Mouse (Mus musculus): Measurements from ENCODE around the gene Gm4884. TPM values are rescaled to one million over a fixed set of nuclear protein-coding genes. Genes with fewer than 3 reads are reported as not detected.

Gm4884 gene
- not detected for polyA plus RNA-seq (2014; fragmentation: Illumina TruSeq; extraction: RNeasy Lipid Tissue Mini Kit (QIAGEN cat#74804); ENCODE audit: low read depth, low replicate concordance)

GRCm38 (mm10) chr7:41032419-41032818 is at the start of gene Gm4884:
TSS of gene Gm4884 (plus strand) at chr7:41032719.

GRCm38 (mm10) chr7:40987243-40987642 is 45.3 kb upstream of the Gm4884 start, which contains the start of gene 4930433I11Rik:
TSS of gene 4930433I11Rik (plus strand) at chr7:40987543.

Other genes with a start within 250 kb of the Gm4884 start
- not detected for gene Vstm2b, start 134.4 kb upstream of the Gm4884 start, polyA plus RNA-seq (2014; fragmentation: Illumina TruSeq; extraction: RNeasy Lipid Tissue Mini Kit (QIAGEN cat#74804); ENCODE audit: low read depth, low replicate concordance)
- gene 4930433I11Rik, start 45.2 kb upstream of the Gm4884 start, polyA plus RNA-seq (2014; fragmentation: Illumina TruSeq; extraction: RNeasy Lipid Tissue Mini Kit (QIAGEN cat#74804); ENCODE audit: low read depth, low replicate concordance), result not detected
- gene Gm5592, start 121.1 kb downstream of the Gm4884 start, polyA plus RNA-seq (2014; fragmentation: Illumina TruSeq; extraction: RNeasy Lipid Tissue Mini Kit (QIAGEN cat#74804); ENCODE audit: low read depth, low replicate concordance), result not detected

Data from liver, adult 10 weeks (tissue).